Mouse (Mus musculus): Measurements from ENCODE around the gene Gm39566. TPM values are rescaled to one million over a fixed set of nuclear protein-coding genes. Genes with fewer than 3 reads are reported as not detected.
A peak's percentile ranks its signal among the peaks of the same experiment; 100 is the strongest.
"Not testable (repeated sequence)": the region's sequence is repeated elsewhere in the genome, so short reads cannot be mapped to it uniquely, and the experiment has no call there.

Gm39566 gene
- not detected in 2 replicates for polyA plus RNA-seq (2015; fragmentation: Nextera tagmentation; extraction: Ambion mirVana)

GRCm38 (mm10) chr11:69815155-69815554 is at the start of gene Gm39566:
Gene Gm39566 (minus strand): TSS chr11:69815298.
- Histone ChIP-seq H3K4me3 (ENCODE audit: low read depth, low read length) (no peak within 1 kb of the TSS), H3K27me3 (ENCODE audit: control insufficient read depth, insufficient read depth, low read depth, low read length) (no peaks in the 10 kb centered on the region), H3K9me3 (replicated peaks; ENCODE audit: control insufficient read depth, low read length, poor library complexity, severe bottlenecking) (no peaks in the 10 kb centered on the region; the same call in 1 of the 2 replicates), H3K4me1 (ENCODE audit: control insufficient read depth, insufficient read depth, low read length) (no peaks in the 10 kb centered on the region), H3K4me2 (ENCODE audit: low read length) (no peak within 1 kb of the TSS), H3K9ac (ENCODE audit: low read depth, low read length) (no peak within 1 kb of the TSS), H3K27ac (ENCODE audit: low read length) (no peak within 1 kb of the TSS), H3K36me3 (ENCODE audit: control insufficient read depth, insufficient read depth, low read length) (no peaks in the 10 kb centered on the region)
- no peak for ATAC-seq
- 60% methylated on average over 10 of the region's 10 CpGs for WGBS

GRCm38 (mm10) chr11:69864138-69864860 is 49.2 kb upstream of the Gm39566 start:
- Histone ChIP-seq H3K9ac (ENCODE audit: low read depth, low read length) (no peak overlapping the region), H3K27ac (ENCODE audit: low read length) (no peak overlapping the region), H3K4me2 (ENCODE audit: low read length) (no peak overlapping the region), H3K4me3 (ENCODE audit: low read depth, low read length) (no peak overlapping the region), H3K9me3 (replicated peaks; ENCODE audit: control insufficient read depth, low read length, poor library complexity, severe bottlenecking) (no peaks in the 10 kb centered on the region), H3K27me3 (ENCODE audit: control insufficient read depth, insufficient read depth, low read depth, low read length) (no peaks in the 10 kb centered on the region), H3K4me1 (ENCODE audit: control insufficient read depth, insufficient read depth, low read length) (no peaks in the 10 kb centered on the region), H3K36me3 (ENCODE audit: control insufficient read depth, insufficient read depth, low read length) (no peaks in the 10 kb centered on the region)
- ATAC-seq, result no peak
- WGBS, result 57% methylated on average over 8 of the region's 8 CpGs

- not testable (repeated sequence) for ATAC-seq
- WGBS, result 85% methylated on average over 3 of the region's 3 CpGs
Observed at GRCm38 (mm10) chr11:69863729-69864128, 48.6 kb upstream of the Gm39566 start.

GRCm38 (mm10) chr11:69858113-69858998 is 43.3 kb upstream of the Gm39566 start, which contains the start of gene Tnk1:
Gene Tnk1 (minus strand): TSS chr11:69858730.
- WGBS, result 22% methylated on average over 30 of the region's 30 CpGs
- H3K4me3 ChIP-seq (ENCODE audit: low read depth, low read length), result no peak within 1 kb of the TSS
- no peak within 1 kb of the TSS for H3K9ac ChIP-seq (ENCODE audit: low read depth, low read length)
- no peak within 1 kb of the TSS for H3K4me2 ChIP-seq (ENCODE audit: low read length)
- no peaks in the 10 kb centered on the region for H3K9me3 ChIP-seq (replicated peaks; ENCODE audit: control insufficient read depth, low read length, poor library complexity, severe bottlenecking)
- H3K4me1 ChIP-seq (ENCODE audit: control insufficient read depth, insufficient read depth, low read length), result no peaks in the 10 kb centered on the region
- no peak for ATAC-seq
- peaks cover 11% of the 10 kb centered on the region for H3K27me3 ChIP-seq (ENCODE audit: control insufficient read depth, insufficient read depth, low read depth, low read length)
- H3K27ac ChIP-seq (ENCODE audit: low read length), result no peak within 1 kb of the TSS
- H3K36me3 ChIP-seq (ENCODE audit: control insufficient read depth, insufficient read depth, low read length), result no peaks in the 10 kb centered on the region

More at GRCm38 (mm10) chr11:69863729-69864128, 48.6 kb upstream of the Gm39566 start:
- not testable (repeated sequence) for H3K4me3 ChIP-seq (ENCODE audit: low read depth, low read length); H3K27me3 ChIP-seq (ENCODE audit: control insufficient read depth, insufficient read depth, low read depth, low read length); H3K36me3 ChIP-seq (ENCODE audit: control insufficient read depth, insufficient read depth, low read length); H3K9me3 ChIP-seq (replicated peaks; ENCODE audit: control insufficient read depth, low read length, poor library complexity, severe bottlenecking); H3K9ac ChIP-seq (ENCODE audit: low read depth, low read length); H3K4me1 ChIP-seq (ENCODE audit: control insufficient read depth, insufficient read depth, low read length); H3K4me2 ChIP-seq (ENCODE audit: low read length); H3K27ac ChIP-seq (ENCODE audit: low read length)

GRCm38 (mm10) chr11:69855347-69855746 is 40.2 kb upstream of the Gm39566 start:
- peaks cover 11% of the 10 kb centered on the region for H3K27me3 ChIP-seq (ENCODE audit: control insufficient read depth, insufficient read depth, low read depth, low read length)
- H3K9ac ChIP-seq (ENCODE audit: low read depth, low read length), result no peak overlapping the region
- H3K36me3 ChIP-seq (ENCODE audit: control insufficient read depth, insufficient read depth, low read length), result peaks cover 14% of the 10 kb centered on the region
- ATAC-seq, result 0 out of 2 replicates have a peak, but pooled peaks have one; percentile 50
- no peak overlapping the region for H3K4me3 ChIP-seq (ENCODE audit: low read depth, low read length)
- WGBS, result 16% methylated on average over 16 of the region's 16 CpGs
- H3K9me3 ChIP-seq (replicated peaks; ENCODE audit: control insufficient read depth, low read length, poor library complexity, severe bottlenecking), result no peaks in the 10 kb centered on the region
- no peak overlapping the region for H3K27ac ChIP-seq (ENCODE audit: low read length)
- H3K4me2 ChIP-seq (ENCODE audit: low read length), result no peak overlapping the region
- no peaks in the 10 kb centered on the region for H3K4me1 ChIP-seq (ENCODE audit: control insufficient read depth, insufficient read depth, low read length)

GRCm38 (mm10) chr11:69854680-69855079 is 39.6 kb upstream of the Gm39566 start:
- no peaks in the 10 kb centered on the region for H3K4me1 ChIP-seq (ENCODE audit: control insufficient read depth, insufficient read depth, low read length)
- H3K9me3 ChIP-seq (replicated peaks; ENCODE audit: control insufficient read depth, low read length, poor library complexity, severe bottlenecking), result no peaks in the 10 kb centered on the region
- H3K27ac ChIP-seq (ENCODE audit: low read length), result no peak overlapping the region
- H3K4me2 ChIP-seq (ENCODE audit: low read length), result no peak overlapping the region
- H3K9ac ChIP-seq (ENCODE audit: low read depth, low read length), result no peak overlapping the region
- H3K36me3 ChIP-seq (ENCODE audit: control insufficient read depth, insufficient read depth, low read length), result peaks cover 21% of the 10 kb centered on the region
- H3K4me3 ChIP-seq (ENCODE audit: low read depth, low read length), result no peak overlapping the region
- no peak for ATAC-seq
- H3K27me3 ChIP-seq (ENCODE audit: control insufficient read depth, insufficient read depth, low read depth, low read length), result peaks cover 11% of the 10 kb centered on the region
- WGBS, result 84% methylated on average over 10 of the region's 10 CpGs

GRCm38 (mm10) chr11:69853994-69854393 is 38.9 kb upstream of the Gm39566 start:
- no peaks in the 10 kb centered on the region for H3K4me1 ChIP-seq (ENCODE audit: control insufficient read depth, insufficient read depth, low read length)
- H3K36me3 ChIP-seq (ENCODE audit: control insufficient read depth, insufficient read depth, low read length), result peaks cover 27% of the 10 kb centered on the region
- H3K4me3 ChIP-seq (ENCODE audit: low read depth, low read length), result no peak overlapping the region
- no peak overlapping the region for H3K4me2 ChIP-seq (ENCODE audit: low read length)
- no peak for ATAC-seq
- H3K9me3 ChIP-seq (replicated peaks; ENCODE audit: control insufficient read depth, low read length, poor library complexity, severe bottlenecking), result no peaks in the 10 kb centered on the region
- WGBS, result 69% methylated on average over 7 of the region's 7 CpGs
- H3K27ac ChIP-seq (ENCODE audit: low read length), result no peak overlapping the region
- H3K27me3 ChIP-seq (ENCODE audit: control insufficient read depth, insufficient read depth, low read depth, low read length), result peaks cover 11% of the 10 kb centered on the region
- no peak overlapping the region for H3K9ac ChIP-seq (ENCODE audit: low read depth, low read length)

- H3K27me3 ChIP-seq (ENCODE audit: control insufficient read depth, insufficient read depth, low read depth, low read length), result no peaks in the 10 kb centered on the region
- no peaks in the 10 kb centered on the region for H3K9me3 ChIP-seq (replicated peaks; ENCODE audit: control insufficient read depth, low read length, poor library complexity, severe bottlenecking)
- H3K4me1 ChIP-seq (ENCODE audit: control insufficient read depth, insufficient read depth, low read length), result peaks cover 15% of the 10 kb centered on the region
- no peak overlapping the region for H3K4me3 ChIP-seq (ENCODE audit: low read depth, low read length)
- H3K27ac ChIP-seq (ENCODE audit: low read length), result no peak overlapping the region
- H3K9ac ChIP-seq (ENCODE audit: low read depth, low read length), result no peak overlapping the region
- peaks cover 32% of the 10 kb centered on the region for H3K36me3 ChIP-seq (ENCODE audit: control insufficient read depth, insufficient read depth, low read length)
- ATAC-seq, result no peak
- 74% methylated on average over 8 of the region's 8 CpGs for WGBS
- no peak overlapping the region for H3K4me2 ChIP-seq (ENCODE audit: low read length)
Observed at GRCm38 (mm10) chr11:69850754-69851153, 35.7 kb upstream of the Gm39566 start.

GRCm38 (mm10) chr11:69849884-69850283 is 34.8 kb upstream of the Gm39566 start:
- H3K4me2 ChIP-seq (ENCODE audit: low read length), result no peak overlapping the region
- 92% methylated on average over 15 of the region's 15 CpGs for WGBS
- H3K27me3 ChIP-seq (ENCODE audit: control insufficient read depth, insufficient read depth, low read depth, low read length), result no peaks in the 10 kb centered on the region

More at GRCm38 (mm10) chr11:69849884-69850283, 34.8 kb upstream of the Gm39566 start:
- ATAC-seq, result no peak
- peaks cover 32% of the 10 kb centered on the region for H3K36me3 ChIP-seq (ENCODE audit: control insufficient read depth, insufficient read depth, low read length)
- no peak overlapping the region for H3K4me3 ChIP-seq (ENCODE audit: low read depth, low read length)
- H3K9ac ChIP-seq (ENCODE audit: low read depth, low read length), result no peak overlapping the region
- H3K27ac ChIP-seq (ENCODE audit: low read length), result no peak overlapping the region
- peaks cover 22% of the 10 kb centered on the region for H3K4me1 ChIP-seq (ENCODE audit: control insufficient read depth, insufficient read depth, low read length)
- H3K9me3 ChIP-seq (replicated peaks; ENCODE audit: control insufficient read depth, low read length, poor library complexity, severe bottlenecking), result no peaks in the 10 kb centered on the region
